Mouse (Mus musculus) testis, adult 2 months (tissue): ENCODE results near the gene Cyfip2. TPM values are rescaled to one million over a fixed set of nuclear protein-coding genes. Genes with fewer than 3 reads are reported as not detected.

ENCODE experiments used
- H3K27ac ChIP-seq: fragments of 200-500 bp; 2 replicates; pipeline ENCODE4 v1.5.1; 2012; ENCODE audit warnings: low read depth, low read length; ENCODE audit not compliant: control insufficient read depth, insufficient read depth
- H3K27me3 ChIP-seq: fragments of 200-500 bp; 2 replicates; pipeline ENCODE4 v1.6.1; 2012; ENCODE audit warnings: mild to moderate bottlenecking, low read length, moderate library complexity; ENCODE audit not compliant: control insufficient read depth, insufficient read depth
- H3K36me3 ChIP-seq: fragments of 200-500 bp; 2 replicates; pipeline ENCODE4 v1.6.1; 2012; ENCODE audit warnings: mild to moderate bottlenecking, low read length; ENCODE audit not compliant: control insufficient read depth, insufficient read depth
- H3K4me1 ChIP-seq: fragments of 200-500 bp; 2 replicates; pipeline ENCODE4 v1.6.1; 2012; ENCODE audit warnings: low read length; ENCODE audit not compliant: control insufficient read depth, insufficient read depth
- H3K4me3 ChIP-seq: fragments of 200-500 bp; 2 replicates; pipeline ENCODE4 v1.5.1; 2012; ENCODE audit warnings: low read depth, mild to moderate bottlenecking, low read length, moderate library complexity, mixed read lengths; ENCODE audit not compliant: control insufficient read depth
- CTCF ChIP-seq: fragments of 200-500 bp; IDR thresholded peaks from 2 replicates; pipeline ENCODE4 v1.5.1; 2012; ENCODE audit warnings: low read depth, mild to moderate bottlenecking, inconsistent platforms, low read length, moderate library complexity; ENCODE audit not compliant: control insufficient read depth, insufficient read depth, insufficient replicate concordance
- POLR2A ChIP-seq: fragments of 200-500 bp; IDR thresholded peaks from 2 replicates; pipeline ENCODE4 v1.6.1; 2012; ENCODE audit warnings: low read depth, mild to moderate bottlenecking, inconsistent platforms, low read length, moderate library complexity; ENCODE audit not compliant: control insufficient read depth
- polyA plus RNA-seq: library from polyadenylated mRNA; depleted of rRNA; stranded (reverse); fragments of >200 nt; gene quantifications from 2 replicates; pipeline ENCODE4 v1.2.3, GENCODE M21; 2012; rRNA removed

Cyfip2 gene
- polyA plus RNA-seq, 1 experiment = 1.6 TPM

DNA sequence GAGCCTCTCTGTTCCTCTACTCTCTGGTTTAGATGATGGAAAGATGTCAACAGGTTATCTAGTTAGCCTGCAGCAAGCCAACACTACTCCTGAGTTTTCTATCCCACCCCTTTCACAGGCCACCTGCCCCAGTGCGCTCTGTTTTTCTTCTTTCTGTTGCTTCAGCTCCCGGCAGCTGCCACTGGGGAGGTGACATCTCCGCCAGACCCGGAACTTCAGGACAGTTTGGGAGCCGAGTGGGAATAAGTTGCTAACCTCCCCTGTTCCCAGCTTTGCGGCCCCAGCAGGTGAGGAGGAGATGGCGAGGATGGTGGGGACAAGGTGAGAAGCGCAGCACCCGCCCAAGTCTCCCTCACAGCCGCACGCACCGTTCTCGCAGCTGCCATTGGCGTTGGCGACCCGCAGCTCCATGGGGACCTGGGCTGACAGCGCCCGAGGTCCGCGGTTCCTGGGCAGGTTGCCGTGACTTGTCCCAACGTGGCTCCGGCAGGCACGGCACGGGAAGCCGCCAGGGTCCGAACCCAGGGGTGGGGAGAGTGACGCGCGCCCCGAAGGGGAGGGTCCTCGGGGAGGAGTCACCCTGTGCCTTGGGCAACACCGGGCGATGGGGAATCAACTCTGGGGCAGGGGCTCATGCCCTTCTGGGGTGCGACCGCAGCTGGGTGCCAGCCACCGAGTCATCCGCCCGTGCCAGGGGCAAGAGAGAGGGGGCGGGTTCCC lies 146.6 kb downstream of the Cyfip2 start, which contains the start of gene Nipal4:
Gene Nipal4 (minus strand): TSS at position 643 of the 720 bp plus-strand sequence.
- Histone ChIP-seq H3K27me3 (no peaks in the 10 kb centered on the region), H3K36me3 (no peaks in the 10 kb centered on the region), H3K4me3 (peak within 1 kb of the TSS; percentile 15), H3K4me1 (no peaks in the 10 kb centered on the region), H3K27ac (no peak within 1 kb of the TSS)
- TF ChIP-seq POLR2A = no peak
- TF ChIP-seq CTCF = no peak

DNA sequence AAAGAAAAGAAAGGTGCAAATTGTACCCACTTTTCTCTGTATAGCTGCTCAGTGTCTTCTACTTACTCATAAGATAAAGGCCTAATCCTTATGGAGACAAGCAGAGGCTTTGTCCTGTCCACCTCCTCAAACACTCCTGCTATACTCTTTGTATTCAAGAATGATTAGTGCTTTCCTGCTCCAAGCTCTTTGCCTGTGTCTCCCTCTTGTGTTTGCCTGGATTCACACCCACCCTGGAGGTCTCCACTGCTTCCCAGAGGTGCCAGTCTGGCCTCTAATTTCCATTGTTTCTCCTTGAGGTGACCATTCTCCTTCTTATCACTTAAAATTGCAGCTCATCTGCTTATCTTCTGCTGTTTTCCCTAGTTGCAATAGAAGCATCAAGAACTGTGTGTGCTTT lies 155.2 kb downstream of the Cyfip2 start:
- TF ChIP-seq POLR2A = no peak
- no peak; the same call in 1 of the 2 replicates for TF ChIP-seq CTCF
- no peaks in the 10 kb centered on the region for H3K36me3 ChIP-seq
- no peaks in the 10 kb centered on the region for H3K4me1 ChIP-seq
- H3K27me3 ChIP-seq = no peaks in the 10 kb centered on the region
- no peak overlapping the region for H3K27ac ChIP-seq
- no peak overlapping the region for H3K4me3 ChIP-seq

DNA sequence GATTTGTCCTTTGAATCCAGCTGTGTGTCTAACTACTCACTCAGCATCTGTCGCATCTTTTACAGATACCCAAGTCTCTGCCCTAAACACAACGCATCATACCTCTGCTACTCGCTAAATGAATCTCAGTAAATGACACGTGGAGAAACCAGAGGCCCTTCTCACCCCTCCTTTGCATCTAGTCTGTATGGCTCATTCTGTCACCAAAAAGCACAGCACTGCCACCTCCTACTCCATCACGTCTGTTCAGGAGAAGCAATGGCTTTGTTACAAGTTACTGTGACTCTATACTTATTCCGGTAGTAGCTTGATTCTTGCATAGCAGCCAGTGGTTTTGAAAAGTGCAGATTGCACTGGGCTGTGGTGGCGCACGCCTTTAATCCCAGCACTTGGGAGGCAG lies 155.7 kb downstream of the Cyfip2 start:
- Histone ChIP-seq H3K4me1 (no peaks in the 10 kb centered on the region), H3K27me3 (no peaks in the 10 kb centered on the region), H3K36me3 (no peaks in the 10 kb centered on the region), H3K4me3 (no peak overlapping the region), H3K27ac (no peak overlapping the region)
- TF ChIP-seq POLR2A = no peak
- TF ChIP-seq CTCF = no peak

DNA sequence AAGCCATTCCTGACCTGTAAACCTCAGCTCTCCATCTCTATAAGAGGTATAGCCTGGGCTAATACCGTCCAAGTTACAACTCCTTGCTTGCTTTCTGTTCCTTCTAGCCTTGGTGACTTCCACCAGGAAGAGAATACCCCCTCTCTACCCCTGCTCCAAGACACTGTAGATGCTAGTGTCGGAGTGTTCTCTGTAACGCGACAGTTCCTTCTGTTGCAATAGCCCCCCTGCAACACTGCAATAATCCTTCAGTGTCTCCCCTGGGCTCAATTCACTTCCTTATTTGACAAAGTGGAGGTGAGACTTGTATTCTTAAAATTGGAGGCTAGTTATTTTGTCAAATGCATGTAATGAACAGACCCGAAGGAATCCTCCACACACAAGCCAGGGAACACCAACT lies 166.0 kb downstream of the Cyfip2 start:
- no peaks in the 10 kb centered on the region for H3K4me1 ChIP-seq
- H3K27me3 ChIP-seq = no peaks in the 10 kb centered on the region
- no peak overlapping the region for H3K27ac ChIP-seq
- no peaks in the 10 kb centered on the region for H3K36me3 ChIP-seq
- no peak overlapping the region for H3K4me3 ChIP-seq
- TF ChIP-seq POLR2A (no peak), CTCF (no peak)

DNA sequence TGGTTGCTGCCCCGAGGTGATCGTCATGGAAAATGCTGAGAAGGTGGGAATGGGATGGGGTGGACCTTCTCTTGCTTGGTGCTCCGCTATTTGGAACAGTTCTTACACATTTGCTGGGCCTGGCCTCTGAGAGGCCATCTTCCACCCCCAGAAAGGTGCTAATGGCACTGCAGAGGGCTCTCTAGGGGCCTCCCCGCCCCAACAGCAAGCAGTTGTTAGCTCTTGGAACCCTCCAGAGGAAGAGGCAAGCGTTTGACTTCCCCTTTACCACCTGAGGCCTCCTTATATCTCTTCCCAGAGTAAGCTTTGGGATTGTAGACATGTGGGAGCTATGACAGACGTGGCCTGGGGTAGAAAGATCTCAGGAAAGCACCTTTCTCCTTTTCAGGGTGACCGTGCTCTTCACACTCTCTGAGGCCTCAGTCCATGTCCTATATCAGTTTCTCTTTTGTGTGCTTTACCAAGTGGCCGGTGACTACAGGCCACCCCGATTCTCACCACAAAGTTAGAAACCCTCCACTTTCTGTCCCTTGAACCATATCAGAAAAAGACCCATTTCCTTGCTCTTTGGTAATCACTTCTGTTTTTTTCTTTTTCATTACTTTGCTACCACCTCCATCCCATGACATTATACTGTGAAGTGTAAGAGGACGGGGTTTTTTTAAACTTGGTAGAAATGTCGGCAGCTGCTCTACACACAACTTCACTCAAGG lies 167.3 kb downstream of the Cyfip2 start:
- Histone ChIP-seq H3K4me3 (no peak overlapping the region), H3K27ac (no peak overlapping the region), H3K27me3 (no peaks in the 10 kb centered on the region), H3K36me3 (no peaks in the 10 kb centered on the region), H3K4me1 (no peaks in the 10 kb centered on the region)
- no peak for TF ChIP-seq POLR2A
- TF ChIP-seq CTCF = no peak

Other genes starting within 250 kb of the Cyfip2 start
- 0.07 and 0.25 TPM in 2 replicates for gene Nipal4, start 146.4 kb downstream of the Cyfip2 start, polyA plus RNA-seq
- gene Fndc9, start 77.3 kb downstream of the Cyfip2 start, polyA plus RNA-seq = 0.44 and 0.53 TPM in 2 replicates
- gene Itk, start 76.7 kb upstream of the Cyfip2 start, polyA plus RNA-seq = 0.02 TPM in 2 replicates
- gene Fam71b, start 83.7 kb upstream of the Cyfip2 start, polyA plus RNA-seq = 203 and 207 TPM in 2 replicates
- gene Med7, start 124.1 kb upstream of the Cyfip2 start, polyA plus RNA-seq = 33.2 and 36.7 TPM in 2 replicates
- gene Havcr2, start 142.1 kb upstream of the Cyfip2 start, polyA plus RNA-seq = 0.06 and 0.12 TPM in 2 replicates
- not detected in 2 replicates for gene Gm12169, start 211.4 kb upstream of the Cyfip2 start, polyA plus RNA-seq